Mouse (Mus musculus): ENCODE data around the gene Mamstr.
"Not testable (repeated sequence)": the region's sequence is repeated elsewhere in the genome, so short reads cannot be mapped to it uniquely, and the experiment has no call there.

DNA sequence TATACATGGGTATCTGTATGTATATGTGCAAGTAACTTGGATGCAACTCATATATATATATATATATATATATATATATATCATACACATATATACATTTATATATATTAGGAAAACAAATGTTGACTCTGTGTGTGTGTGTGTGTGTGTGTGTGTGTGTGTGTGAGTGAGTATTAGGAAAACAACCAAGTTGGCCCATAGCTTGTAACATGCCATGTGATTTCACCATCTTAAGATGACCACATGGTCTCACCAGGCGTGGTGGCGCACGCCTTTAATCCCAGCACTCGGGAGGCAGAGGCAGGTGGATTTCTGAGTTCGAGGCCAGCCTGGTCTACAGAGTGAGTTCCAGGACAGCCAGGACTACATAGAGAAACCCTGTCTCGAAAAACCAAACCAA, 21.9 kb downstream of the Mamstr start:
- not testable (repeated sequence) for TF ChIP-seq CTCF (IDR thresholded peaks at IDR 0.05; ENCODE audit: borderline replicate concordance, insufficient read depth, low read depth, low read length); POLR2A (IDR thresholded peaks at IDR 0.05; ENCODE audit: borderline replicate concordance, insufficient read depth, low read length)
